Mouse (Mus musculus): ENCODE measurements around the gene Larp1. TPM values are rescaled to one million over a fixed set of nuclear protein-coding genes. Genes with fewer than 3 reads are reported as not detected.
"Not testable (repeated sequence)": the region's sequence is repeated elsewhere in the genome, so short reads cannot be mapped to it uniquely, and the experiment has no call there.

Gene Larp1
- polyA plus RNA-seq, 1 experiment from 2014 or later, result 17.5 TPM

DNA sequence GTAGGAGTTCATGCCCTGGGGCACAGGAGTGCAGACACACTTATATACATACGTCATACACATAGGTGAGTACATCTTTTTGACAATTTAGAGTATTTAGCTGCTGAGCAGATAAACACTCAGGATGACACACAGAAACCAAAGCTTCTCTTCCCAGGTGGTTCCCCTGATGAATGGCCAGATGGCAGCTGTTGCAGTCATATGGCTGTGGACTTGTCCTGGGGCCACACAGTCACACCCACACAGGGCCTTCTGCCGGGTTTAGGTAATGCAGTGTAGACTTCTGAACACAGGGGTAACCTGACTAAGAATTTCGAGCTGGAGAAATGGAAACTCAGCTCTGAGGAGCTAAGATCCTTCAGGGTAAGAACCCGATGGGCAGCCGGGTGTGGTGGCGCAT lies 72.9 kb downstream of the Larp1 start:
- Histone ChIP-seq H3K4me3 (no peak overlapping the region), H3K36me3 (no peaks in the 10 kb centered on the region), H3K4me1 (no peaks in the 10 kb centered on the region), H3K27ac (no peak overlapping the region), H3K9me3 (no peaks in the 10 kb centered on the region), H3K9ac (no peak overlapping the region), H3K4me2 (replicated peaks) (no peak overlapping the region), H3K27me3 (no peaks in the 10 kb centered on the region)
- 89% methylated on average over 6 of the region's 6 CpGs for WGBS
- ATAC-seq (ENCODE audit: insufficient number of reproducible peaks, insufficient read depth, low FRiP score, low TSS enrichment), result no peak

DNA sequence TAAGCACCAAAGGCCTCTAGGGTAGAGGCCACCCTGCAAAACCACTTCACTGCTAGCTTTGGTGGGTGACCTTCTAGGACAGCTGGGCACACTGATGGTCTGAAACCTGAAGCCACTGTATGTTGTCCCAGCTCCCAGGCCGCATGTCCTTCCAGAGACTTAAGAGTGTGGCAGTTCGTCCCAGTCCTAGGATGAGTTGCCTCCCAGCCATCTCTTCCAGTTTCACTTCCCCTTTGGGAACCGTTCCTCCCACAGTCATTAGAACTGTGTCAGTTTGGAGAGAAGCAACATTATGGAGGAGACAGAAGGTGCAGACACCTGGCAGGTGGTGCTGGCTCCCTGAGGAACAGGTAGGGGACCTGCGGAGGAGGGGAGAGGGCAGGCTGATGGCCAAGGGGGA lies 83.7 kb downstream of the Larp1 start:
- H3K36me3 ChIP-seq, result no peaks in the 10 kb centered on the region
- no peak overlapping the region for H3K4me3 ChIP-seq
- peaks cover 12% of the 10 kb centered on the region for H3K27me3 ChIP-seq
- ATAC-seq (ENCODE audit: insufficient number of reproducible peaks, insufficient read depth, low FRiP score, low TSS enrichment), result no peak
- peaks cover 5% of the 10 kb centered on the region; the same call in 1 of the 2 replicates for H3K4me1 ChIP-seq
- H3K4me2 ChIP-seq (replicated peaks), result peak overlapping the region; percentile 27
- no peak overlapping the region for H3K9ac ChIP-seq
- H3K27ac ChIP-seq, result no peak overlapping the region
- WGBS, result 43% methylated on average over 4 of the region's 4 CpGs
- no peaks in the 10 kb centered on the region for H3K9me3 ChIP-seq

DNA sequence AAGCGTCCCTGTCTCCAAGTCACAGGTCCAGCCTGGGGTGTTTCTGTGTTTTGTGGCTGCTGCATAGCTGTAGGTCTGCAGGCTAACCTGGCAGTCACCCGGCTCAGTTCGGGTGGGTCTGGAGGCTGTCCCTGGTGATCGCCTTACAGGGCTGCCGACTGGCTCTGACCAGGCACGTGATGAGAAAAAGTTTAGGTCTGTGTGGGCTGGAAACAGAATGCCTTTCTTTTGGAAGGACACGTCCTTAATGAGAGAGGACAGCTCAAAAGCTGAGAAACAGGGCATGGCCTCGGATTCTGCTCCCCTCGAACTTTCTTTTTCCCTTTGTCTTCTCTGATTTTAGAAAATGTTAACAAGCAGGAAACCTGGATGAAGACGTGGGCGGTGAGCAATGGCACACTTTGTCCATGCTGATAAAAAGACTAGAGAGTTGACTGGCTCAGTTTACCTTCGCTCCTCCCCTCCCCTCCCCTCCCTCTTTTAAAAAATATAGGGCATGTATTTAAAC lies 84.2 kb downstream of the Larp1 start, which contains the start of gene Gm12248:
Gene Gm12248 (minus strand): TSS at position 114 of the 508 bp plus-strand sequence.
- peak within 1 kb of the TSS; percentile 27 for H3K4me2 ChIP-seq (replicated peaks)
- H3K27me3 ChIP-seq, result peaks cover 15% of the 10 kb centered on the region
- no peak within 1 kb of the TSS for H3K9ac ChIP-seq
- ATAC-seq (ENCODE audit: insufficient number of reproducible peaks, insufficient read depth, low FRiP score, low TSS enrichment), result peak; percentile 69; the same call in 1 of the 2 replicates
- H3K27ac ChIP-seq, result no peak within 1 kb of the TSS
- no peak within 1 kb of the TSS for H3K4me3 ChIP-seq
- 15% methylated on average over 12 of the region's 12 CpGs for WGBS
- no peaks in the 10 kb centered on the region for H3K9me3 ChIP-seq
- H3K4me1 ChIP-seq, result peaks cover 8% of the 10 kb centered on the region; the same call in 1 of the 2 replicates
- no peaks in the 10 kb centered on the region for H3K36me3 ChIP-seq

DNA sequence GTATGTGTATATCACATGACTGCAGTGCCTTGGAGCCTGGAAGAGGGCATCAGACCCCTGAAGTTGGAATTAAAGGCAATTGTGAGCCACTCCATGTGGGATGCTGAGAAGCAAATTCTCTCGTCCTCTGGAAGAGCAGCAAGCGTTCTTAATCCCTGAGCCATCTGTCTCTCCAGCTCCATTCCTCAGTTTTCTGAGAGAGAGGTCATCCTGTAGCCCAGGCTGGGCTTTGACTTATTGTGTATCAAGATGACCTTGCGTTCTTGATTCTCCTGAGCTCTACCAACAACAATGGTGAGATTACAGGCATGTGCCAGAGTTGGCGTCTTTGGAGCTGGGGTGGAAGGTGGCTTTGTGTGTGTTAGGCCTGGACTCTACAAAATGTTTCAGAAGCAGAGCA lies 85.9 kb downstream of the Larp1 start:
- ATAC-seq (ENCODE audit: insufficient number of reproducible peaks, insufficient read depth, low FRiP score, low TSS enrichment), result no peak
- Histone ChIP-seq H3K4me1 (peaks cover 8% of the 10 kb centered on the region; the same call in 1 of the 2 replicates), H3K27me3 (peaks cover 22% of the 10 kb centered on the region), H3K9ac (no peak overlapping the region), H3K4me2 (replicated peaks) (no peak overlapping the region), H3K4me3 (no peak overlapping the region), H3K27ac (no peak overlapping the region), H3K9me3 (no peaks in the 10 kb centered on the region), H3K36me3 (no peaks in the 10 kb centered on the region)
- WGBS, result 69% methylated on average over 4 of the region's 4 CpGs

DNA sequence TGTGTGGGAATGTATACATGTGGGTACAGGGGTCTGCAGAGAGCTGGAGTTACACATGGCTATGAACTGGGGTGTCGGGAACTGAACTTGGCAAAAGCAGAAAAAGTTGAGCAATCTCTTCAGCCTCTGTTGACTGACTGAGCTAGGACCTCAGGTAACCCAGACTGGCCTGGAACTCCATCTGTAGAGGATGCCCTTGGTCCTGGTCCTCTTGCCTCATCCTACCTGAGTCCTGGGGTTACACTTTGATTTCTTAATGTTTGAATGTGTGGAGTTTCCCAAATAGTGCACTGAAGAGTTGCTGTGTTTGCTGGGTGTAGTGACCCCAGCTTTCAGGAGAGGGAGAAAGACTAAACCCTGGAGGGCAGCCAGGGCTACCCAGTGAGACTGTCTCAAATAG lies 86.7 kb downstream of the Larp1 start:
- Histone ChIP-seq H3K27me3 (peaks cover 22% of the 10 kb centered on the region), H3K4me1 (peaks cover 8% of the 10 kb centered on the region; the same call in 1 of the 2 replicates), H3K27ac (no peak overlapping the region), H3K9ac (no peak overlapping the region), H3K36me3 (no peaks in the 10 kb centered on the region), H3K9me3 (no peaks in the 10 kb centered on the region), H3K4me2 (replicated peaks) (no peak overlapping the region), H3K4me3 (no peak overlapping the region)
- ATAC-seq (ENCODE audit: insufficient number of reproducible peaks, insufficient read depth, low FRiP score, low TSS enrichment), result no peak
- 92% methylated on average over 1 of the region's 1 CpGs for WGBS

DNA sequence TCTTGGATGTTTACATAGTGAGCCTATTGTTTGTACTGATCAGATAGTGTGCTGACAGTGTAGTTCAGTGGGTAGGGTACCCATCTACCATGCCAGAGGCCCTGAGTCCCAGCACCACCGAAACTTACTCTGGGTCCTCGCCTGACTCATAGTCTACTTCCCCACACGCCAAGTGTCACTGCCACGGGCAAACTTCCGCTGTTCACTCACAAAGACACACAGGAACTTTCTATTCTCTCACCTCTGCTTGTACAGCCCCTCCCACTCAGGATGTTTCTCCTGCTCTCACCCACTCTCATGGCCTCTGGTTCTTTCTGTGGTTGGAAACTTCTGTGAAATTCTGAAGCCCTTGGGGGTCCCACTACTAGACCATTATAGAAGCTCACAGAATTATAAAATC lies 87.3 kb downstream of the Larp1 start:
- H3K4me1 ChIP-seq, result peaks cover 8% of the 10 kb centered on the region; the same call in 1 of the 2 replicates
- no peak overlapping the region for H3K9ac ChIP-seq
- no peak overlapping the region for H3K4me2 ChIP-seq (replicated peaks)
- ATAC-seq (ENCODE audit: insufficient number of reproducible peaks, insufficient read depth, low FRiP score, low TSS enrichment), result no peak
- H3K27me3 ChIP-seq, result peaks cover 22% of the 10 kb centered on the region
- no peak overlapping the region for H3K27ac ChIP-seq
- no peaks in the 10 kb centered on the region for H3K9me3 ChIP-seq
- no peak overlapping the region for H3K4me3 ChIP-seq
- no peaks in the 10 kb centered on the region for H3K36me3 ChIP-seq
- 84% methylated on average over 5 of the region's 5 CpGs for WGBS

DNA sequence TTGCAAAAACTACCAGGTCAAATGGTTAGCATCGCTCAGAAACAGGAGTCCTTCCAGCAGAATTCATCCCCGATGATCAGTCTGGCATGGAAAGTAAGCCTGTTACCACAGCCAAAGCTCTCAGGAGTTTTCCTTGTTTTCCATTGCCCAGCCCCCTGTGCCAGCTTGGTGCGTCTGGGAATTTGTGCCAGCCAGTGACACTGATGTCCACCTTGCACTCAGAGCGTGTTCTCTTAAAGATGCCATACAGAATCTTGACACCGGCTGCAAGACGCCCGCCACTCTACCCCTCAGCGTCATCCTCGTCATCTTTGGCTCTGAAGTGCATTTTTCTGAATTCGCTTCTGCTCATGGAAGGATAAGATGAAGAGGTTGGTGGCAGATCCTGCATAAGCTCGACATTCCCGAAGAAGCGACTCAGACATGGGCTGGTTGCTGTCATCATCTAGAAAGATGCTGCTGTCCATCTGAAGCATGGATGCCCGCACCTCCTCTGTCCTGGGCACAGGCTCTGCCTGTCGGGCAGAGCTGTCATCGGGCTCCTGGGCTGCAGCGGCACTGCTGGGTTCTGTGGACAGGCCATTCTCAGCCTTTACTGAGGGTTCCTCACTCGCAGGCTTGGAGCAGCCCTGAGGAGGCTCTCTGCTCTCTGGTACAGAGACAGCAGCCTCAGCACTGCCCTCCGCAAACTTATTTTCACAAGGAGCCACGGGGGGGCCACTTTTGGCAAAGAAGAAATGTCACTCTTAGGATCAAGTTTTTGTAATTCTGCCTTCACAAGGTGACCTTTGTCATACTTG lies 88.2 kb downstream of the Larp1 start:
- Histone ChIP-seq H3K4me3 (peak overlapping the region; percentile 41), H3K9me3 (no peaks in the 10 kb centered on the region), H3K9ac (0 out of 2 replicates have a peak overlapping the region, but pooled peaks have one; percentile 47), H3K4me2 (replicated peaks) (peak overlapping the region; percentile 79), H3K27me3 (peaks cover 22% of the 10 kb centered on the region), H3K27ac (no peak overlapping the region), H3K36me3 (no peaks in the 10 kb centered on the region), H3K4me1 (peaks cover 8% of the 10 kb centered on the region; the same call in 1 of the 2 replicates)
- 53% methylated on average over 20 of the region's 20 CpGs for WGBS
- no peak for ATAC-seq (ENCODE audit: insufficient number of reproducible peaks, insufficient read depth, low FRiP score, low TSS enrichment)

DNA sequence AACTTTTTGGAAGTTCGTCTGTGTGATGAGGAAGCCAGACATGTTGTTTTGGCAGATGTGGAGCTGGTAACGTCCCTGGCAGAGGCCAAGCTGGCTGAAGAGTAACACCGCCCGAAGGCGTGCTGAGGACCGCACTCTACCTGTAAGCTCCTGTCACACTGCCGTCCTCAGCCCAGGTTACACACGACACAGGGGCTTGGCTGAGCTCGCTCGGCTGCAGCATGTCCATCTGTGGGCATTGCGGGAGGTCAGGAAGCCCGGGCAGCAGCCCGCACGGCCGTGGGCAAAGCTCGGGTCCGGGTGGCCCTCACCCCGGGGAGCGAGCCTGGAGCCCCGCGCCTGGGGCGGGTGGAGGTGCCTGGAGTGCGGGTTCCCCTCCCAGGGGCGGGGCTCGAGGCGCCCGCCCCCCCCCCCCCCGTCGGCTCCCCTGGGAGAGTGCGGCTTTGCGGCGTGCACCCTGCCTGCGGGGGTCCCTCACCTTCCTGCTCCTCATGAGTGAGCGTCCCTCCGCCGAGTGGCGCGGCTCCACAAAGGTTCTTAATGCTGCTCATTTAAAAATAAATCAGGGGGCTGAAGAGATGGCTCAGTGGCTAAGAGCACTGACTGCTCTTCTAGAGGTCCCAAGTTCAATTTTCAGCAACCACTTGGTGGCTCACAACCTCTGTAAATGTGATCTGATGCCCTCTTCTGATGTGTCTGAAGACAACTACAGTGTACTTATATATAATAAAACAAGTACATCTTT lies 88.9 kb downstream of the Larp1 start:
- WGBS, result under 1% methylated on average over 28 of the region's 38 CpGs

GRCm38 (mm10) chr11:58098366-58098720 lies 89.5 kb downstream of the Larp1 start:
- not testable (repeated sequence) for H3K4me3 ChIP-seq
- 58% methylated on average over 5 of the region's 5 CpGs for WGBS
- H3K4me2 ChIP-seq (replicated peaks), result peak overlapping the region; percentile 79

More for the DNA sequence above, 88.9 kb downstream of the Larp1 start:
- no peaks in the 10 kb centered on the region for H3K36me3 ChIP-seq
- H3K27me3 ChIP-seq, result peaks cover 22% of the 10 kb centered on the region
- peak overlapping the region; percentile 79 for H3K4me2 ChIP-seq (replicated peaks)
- no peak for ATAC-seq (ENCODE audit: insufficient number of reproducible peaks, insufficient read depth, low FRiP score, low TSS enrichment)
- no peaks in the 10 kb centered on the region for H3K9me3 ChIP-seq
- no peak overlapping the region for H3K27ac ChIP-seq
- H3K4me3 ChIP-seq, result peak overlapping the region; percentile 41
- peak overlapping the region; percentile 47 for H3K9ac ChIP-seq
- H3K4me1 ChIP-seq, result peaks cover 7% of the 10 kb centered on the region; the same call in 1 of the 2 replicates

GRCm38 (mm10) chr11:58100006-58100405 lies 91.1 kb downstream of the Larp1 start:
- no peaks in the 10 kb centered on the region for H3K9me3 ChIP-seq
- H3K9ac ChIP-seq, result no peak overlapping the region
- no peak overlapping the region for H3K27ac ChIP-seq
- 88% methylated on average over 2 of the region's 2 CpGs for WGBS
- H3K4me3 ChIP-seq, result no peak overlapping the region
- H3K27me3 ChIP-seq, result peaks cover 22% of the 10 kb centered on the region
- ATAC-seq (ENCODE audit: insufficient number of reproducible peaks, insufficient read depth, low FRiP score, low TSS enrichment), result no peak
- H3K36me3 ChIP-seq, result no peaks in the 10 kb centered on the region
- H3K4me2 ChIP-seq (replicated peaks), result no peak overlapping the region
- peaks cover 12% of the 10 kb centered on the region for H3K4me1 ChIP-seq

More at GRCm38 (mm10) chr11:58098366-58098720, 89.5 kb downstream of the Larp1 start:
- not testable (repeated sequence) for H3K9ac ChIP-seq; H3K27ac ChIP-seq; H3K36me3 ChIP-seq; H3K9me3 ChIP-seq; ATAC-seq (ENCODE audit: insufficient number of reproducible peaks, insufficient read depth, low FRiP score, low TSS enrichment)
- H3K4me1 ChIP-seq, result peaks cover 10% of the 10 kb centered on the region
- peaks cover 22% of the 10 kb centered on the region for H3K27me3 ChIP-seq

DNA sequence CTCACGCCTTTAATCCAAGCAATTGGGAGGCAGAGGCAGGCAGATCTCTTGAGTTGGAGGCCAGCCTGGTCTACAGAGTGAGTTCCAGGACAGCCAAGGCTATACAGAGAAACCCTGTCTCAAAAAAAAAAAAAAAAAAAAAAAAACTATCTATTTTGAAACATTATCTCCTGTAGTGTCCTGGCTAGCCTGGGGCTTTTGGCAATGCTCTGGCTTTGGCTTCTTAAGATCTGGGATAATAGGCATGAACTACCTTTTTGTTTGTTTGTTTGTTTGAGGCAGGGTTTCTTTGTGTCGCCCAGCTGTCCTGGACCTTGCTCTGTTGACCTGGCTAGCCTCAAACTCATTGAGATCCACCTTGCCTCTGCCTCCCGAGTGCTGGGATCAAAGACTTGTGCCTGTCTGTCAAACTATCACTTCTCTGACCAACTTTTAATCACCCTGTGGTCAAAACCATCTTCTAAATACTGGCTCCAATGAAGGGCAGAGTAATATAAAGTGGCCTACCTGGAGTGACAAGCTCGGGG lies 92.4 kb downstream of the Larp1 start:
- 87% methylated on average over 4 of the region's 4 CpGs for WGBS
- peaks cover 20% of the 10 kb centered on the region for H3K27me3 ChIP-seq
- H3K4me2 ChIP-seq (replicated peaks), result no peak overlapping the region
- H3K36me3 ChIP-seq, result no peaks in the 10 kb centered on the region
- H3K27ac ChIP-seq, result no peak overlapping the region
- no peak overlapping the region for H3K9ac ChIP-seq
- no peaks in the 10 kb centered on the region for H3K9me3 ChIP-seq
- no peak overlapping the region for H3K4me3 ChIP-seq
- ATAC-seq (ENCODE audit: insufficient number of reproducible peaks, insufficient read depth, low FRiP score, low TSS enrichment), result no peak
- H3K4me1 ChIP-seq, result peaks cover 17% of the 10 kb centered on the region
